In the genomic region with DNA sequence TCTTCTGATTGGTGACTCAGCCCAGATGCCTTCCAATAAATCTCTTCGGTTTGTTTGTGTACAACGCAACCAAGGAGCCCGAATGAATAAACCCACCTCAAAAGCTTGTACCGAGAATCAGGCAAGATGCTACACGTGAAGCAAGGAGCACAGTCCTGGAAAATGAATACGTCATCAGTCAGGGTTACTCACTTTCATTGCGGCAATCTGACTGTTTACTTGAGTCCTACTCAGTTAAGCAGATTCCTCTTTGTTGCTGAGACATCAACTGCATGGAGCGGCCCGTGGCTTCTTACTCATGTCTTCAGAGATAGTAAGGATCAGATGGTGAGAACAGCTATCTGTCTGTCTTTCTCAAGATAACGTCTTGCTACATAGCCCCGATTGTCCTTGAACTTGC, we compare ENCODE assay signal across 17 mouse cellular contexts.
A peak's percentile ranks its signal among the peaks of the same experiment; 100 is the strongest.
DNase-seq lines count a peak whose midpoint lies in the region.
"Had no signal": no experiment of that assay in that cellular context is flagged by ENCODE, and none has a peak within 500 bp of the region (broad histone marks: within the 10 kb centered on the region; RNA-seq: fewer than 3 reads in every experiment).

No protein-coding gene starts in this region.

- DNase-seq in 416B (ENCODE audit: low read depth), result peak; percentile 56
- peak; percentile 74 for DNase-seq in adrenal gland, adult 2 months
- peak; percentile 44 for DNase-seq in adrenal gland, postnatal 14 days
- no peak for DNase-seq in frontal cortex, adult 2 months (ENCODE audit: extremely low spot score in 1 of 2, low spot score in 1 of 2)
- no peak for DNase-seq in gastrocnemius, adult 8-10 months (ENCODE audit: low spot score in 2 of 2)
- no peak for DNase-seq in cerebellum, postnatal 25 days
- DNase-seq: cerebellum, adult 11 months; cerebellum, adult 2 months; cerebellum, adult 9-11 months; cerebellum, postnatal 36 days; embryo, embryonic 11 days; gastrocnemius, adult 2 months; gastrocnemius, postnatal 25 days; heart, adult 18-20 months; heart, postnatal 14 days; heart, postnatal 4 days; kidney, adult 18-20 months had no signal

Comparison
In these comparisons a context has a peak if more than half of its experiments do, and no peak if none do; other contexts are left out.
1. DNase-seq: peak in 416B (single experiment), adrenal gland, adult 2 months (single experiment) and adrenal gland, postnatal 14 days (single experiment); none in frontal cortex, adult 2 months (0 of 2), gastrocnemius, adult 8-10 months (0 of 2) and cerebellum, postnatal 25 days (0 of 2).